Mouse (Mus musculus): ENCODE measurements at regions not wholly inside any gene's neighbourhood (a gene's known extent, or its start where the extent isn't known, plus 50 kb on each side); places are given as distances from the start of the nearest gene placed in this dataset.

DNA sequence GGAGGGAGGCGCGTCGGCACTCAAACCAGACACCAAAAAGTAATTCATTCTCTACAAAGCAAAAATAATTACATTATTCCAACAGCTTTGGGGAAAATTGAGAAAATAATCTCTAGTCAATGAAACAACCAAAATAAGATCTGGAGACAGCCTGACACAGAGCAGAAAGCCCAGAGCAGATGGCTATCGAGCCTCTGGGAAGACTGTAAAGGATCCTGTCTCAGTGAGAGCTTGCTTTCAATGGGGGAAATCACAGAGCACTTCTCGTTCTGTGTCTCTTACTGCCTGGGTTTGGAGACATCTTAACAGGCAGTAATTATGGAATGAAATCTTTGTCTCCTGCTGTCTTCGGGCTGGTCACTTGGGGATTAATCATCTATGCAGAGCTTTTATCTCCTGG is 226.7 kb upstream of the F930015N05Rik start:
- DNase-seq: no peak

DNA sequence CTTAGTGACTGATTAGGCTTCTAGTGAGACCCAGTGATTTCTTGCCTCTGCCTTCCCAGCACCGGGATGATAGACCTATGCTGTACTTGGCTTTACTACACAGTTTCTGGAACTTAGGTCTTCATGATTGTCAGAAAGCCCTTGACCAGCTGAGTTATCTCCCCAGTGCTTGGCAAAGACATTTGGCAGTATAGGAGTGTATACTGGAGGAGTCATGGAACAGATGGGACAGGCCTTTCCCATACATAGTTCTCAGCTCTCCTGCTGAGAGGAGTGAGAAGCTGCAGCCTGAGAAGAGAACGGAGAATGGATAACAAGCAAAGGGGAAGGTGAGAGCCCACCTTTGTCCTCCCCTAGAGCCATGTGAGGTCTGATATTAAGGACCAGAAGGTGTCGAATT is 230.6 kb upstream of the F930015N05Rik start:
- no peak for DNase-seq

DNA sequence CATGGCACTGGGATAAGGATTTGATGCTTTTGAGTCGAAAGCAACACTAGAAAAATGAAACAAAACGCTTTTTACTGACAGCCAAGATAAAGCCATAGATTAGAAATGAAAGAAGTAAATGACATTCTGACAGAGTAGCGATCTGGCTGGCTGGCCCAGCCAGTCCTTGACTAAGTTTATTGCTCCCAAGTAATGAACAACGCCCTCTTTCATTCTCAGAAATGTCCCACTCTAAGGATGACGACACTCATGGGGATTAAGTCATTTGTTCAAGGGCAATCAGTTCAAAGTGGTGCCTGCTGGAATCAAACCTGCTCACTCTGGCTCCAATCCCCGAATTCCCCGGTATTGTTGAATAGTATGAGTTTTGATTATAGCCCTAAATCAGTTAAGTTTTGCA is 231.1 kb upstream of the F930015N05Rik start:
- no peak for DNase-seq

DNA sequence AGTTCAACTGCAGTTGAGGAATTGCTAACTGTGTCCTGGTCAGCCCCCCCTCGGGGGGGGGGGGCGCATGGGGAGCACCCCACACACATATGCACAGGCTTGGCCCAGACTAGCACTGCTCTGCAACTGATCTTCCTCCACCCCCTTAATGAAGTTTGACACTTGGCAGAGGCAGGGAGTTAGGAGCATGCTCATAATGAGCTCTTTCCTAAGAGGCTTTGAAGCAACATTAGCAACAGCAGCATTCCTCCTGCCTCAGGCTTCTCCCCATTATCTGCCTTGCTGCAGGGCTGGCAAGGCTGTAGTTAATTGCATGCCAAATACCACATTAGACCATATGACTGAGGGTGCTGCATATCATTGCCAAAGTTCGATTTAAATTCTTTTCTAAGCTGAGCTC is 235.4 kb upstream of the F930015N05Rik start:
- DNase-seq: no peak

DNA sequence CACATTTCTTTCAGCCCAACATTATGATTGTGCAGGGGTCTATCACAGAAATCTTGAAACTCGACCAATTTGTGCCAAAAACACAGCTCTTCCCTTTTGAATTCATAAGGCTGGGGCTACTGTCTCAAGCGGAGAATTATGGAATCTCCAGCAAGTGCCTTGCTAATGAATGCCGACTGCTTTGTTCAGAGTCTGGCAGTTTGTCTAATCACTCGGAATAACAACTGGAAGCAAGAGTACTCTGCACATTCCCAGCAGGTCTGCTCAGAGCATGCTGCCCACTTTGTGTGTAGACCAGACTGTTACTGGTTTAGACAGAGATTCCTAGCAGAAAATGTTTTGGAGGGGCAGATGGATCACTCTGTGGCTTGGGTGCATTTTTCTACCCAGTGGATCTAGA is 237.1 kb upstream of the F930015N05Rik start:
- DNase-seq: no peak

DNA sequence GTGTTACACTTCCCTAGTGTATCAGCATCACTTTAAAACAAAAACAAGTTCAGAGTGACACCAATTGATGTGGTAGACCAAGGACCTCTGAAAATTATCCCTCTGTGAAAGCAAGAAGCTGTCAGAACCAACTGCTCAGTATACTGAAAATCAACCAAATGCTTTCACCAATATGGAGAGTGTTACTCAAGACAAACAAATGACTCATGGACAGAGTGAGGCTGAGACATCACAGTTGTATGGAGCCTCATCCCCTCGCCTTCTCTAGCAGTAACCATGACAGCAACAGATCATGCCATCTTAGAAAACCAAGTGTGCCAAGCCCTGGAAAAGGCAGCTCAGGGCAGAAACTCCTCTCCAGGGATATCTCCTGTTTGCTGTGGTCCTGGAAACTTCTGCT is 267.3 kb upstream of the F930015N05Rik start:
- DNase-seq: no peak

DNA sequence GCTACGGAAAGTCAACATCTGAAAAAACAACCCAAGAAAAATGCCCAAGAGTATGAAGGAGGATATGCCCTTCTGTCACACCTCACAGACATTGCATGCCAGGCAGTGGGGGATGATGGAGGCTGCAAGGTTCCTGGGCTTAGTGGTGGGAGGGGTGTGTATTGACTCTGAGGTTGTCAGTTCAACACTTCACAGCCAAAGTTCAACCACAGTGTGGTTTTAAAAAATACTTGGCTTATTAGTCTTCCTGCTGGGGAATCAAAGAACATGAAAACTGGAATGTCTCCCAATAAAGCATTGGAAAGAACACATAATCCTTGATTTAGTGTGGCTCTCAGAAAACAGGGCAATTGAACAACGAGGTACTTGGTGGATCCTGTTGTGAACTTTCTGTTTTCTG is 267.0 kb upstream of the Elac2 start:
- DNase-seq: no peak

DNA sequence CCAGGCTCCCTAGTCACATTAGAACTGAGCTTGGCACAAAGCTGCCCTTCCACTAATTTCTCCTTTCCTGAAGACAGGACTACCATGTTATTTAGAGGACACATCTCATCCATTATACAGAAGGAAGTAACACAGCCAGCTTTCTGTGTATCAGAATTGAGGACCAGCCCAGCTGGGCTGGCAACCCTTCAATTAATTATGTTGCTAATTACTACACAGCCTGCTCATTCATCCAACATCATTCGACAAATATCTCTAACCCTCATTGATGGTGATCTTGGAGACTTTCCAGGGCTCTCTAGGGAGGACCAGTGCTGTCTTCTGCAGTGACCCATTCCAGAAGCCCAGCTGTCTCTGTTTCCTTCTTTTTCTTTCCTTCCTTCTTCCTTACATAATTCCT is 263.7 kb upstream of the Elac2 start:
- DNase-seq: no peak

DNA sequence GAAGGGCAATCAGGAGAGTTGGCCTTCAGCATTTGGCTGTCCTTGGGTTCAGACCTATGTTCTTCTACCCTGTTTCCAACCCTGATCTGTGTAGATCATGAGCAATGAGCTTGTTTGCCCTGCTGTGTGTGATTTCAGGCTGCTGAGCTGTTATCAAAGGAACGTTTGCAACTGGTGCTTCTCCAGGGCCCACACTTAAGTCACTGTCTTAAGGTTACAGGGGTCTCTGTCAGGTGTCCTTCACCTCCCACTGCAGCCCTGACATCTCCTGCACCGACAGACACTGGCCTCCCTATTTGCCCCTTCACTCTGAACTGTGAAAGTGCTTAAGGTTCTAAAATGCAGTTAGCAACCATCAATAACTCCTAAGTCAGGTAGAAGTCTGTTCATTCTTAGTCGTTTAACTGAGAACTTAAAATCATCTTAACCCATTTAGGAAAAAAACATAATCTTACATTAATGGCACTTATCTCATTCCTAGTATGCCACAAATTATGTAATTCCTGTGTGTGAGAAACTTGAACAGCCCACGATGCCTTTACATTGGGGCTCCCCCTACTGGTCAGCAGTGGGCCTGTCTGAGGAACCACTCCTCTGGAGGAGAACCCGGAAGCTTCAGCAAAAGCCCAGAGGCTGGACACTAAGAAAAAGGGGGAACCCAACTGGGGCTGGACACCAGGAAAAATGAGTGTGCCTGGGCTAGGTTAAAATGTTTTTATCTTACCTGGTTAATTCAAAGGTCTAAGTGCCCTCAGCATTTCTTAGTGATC is 260.3 kb upstream of the Elac2 start:
- peak; percentile 83 for DNase-seq

DNA sequence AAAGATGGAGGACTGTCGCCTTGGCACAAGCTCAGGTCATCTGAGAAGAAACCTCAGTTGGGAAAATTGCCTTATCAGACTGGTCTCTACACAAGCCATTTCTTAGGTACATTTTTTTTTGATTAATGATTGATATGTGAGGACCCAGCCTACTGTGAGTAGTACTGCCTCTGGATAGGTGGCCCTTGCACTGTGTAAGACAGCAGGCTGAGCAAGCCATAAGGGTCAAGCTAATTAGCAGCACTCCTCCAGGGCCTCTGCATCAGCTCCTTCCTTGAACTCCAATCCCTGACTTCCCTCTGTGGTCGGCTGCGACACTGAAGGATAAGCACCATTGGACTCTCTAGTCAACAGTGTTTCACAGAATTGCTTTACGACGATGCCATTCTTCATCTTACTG is 252.6 kb upstream of the Elac2 start:
- no peak for DNase-seq

DNA sequence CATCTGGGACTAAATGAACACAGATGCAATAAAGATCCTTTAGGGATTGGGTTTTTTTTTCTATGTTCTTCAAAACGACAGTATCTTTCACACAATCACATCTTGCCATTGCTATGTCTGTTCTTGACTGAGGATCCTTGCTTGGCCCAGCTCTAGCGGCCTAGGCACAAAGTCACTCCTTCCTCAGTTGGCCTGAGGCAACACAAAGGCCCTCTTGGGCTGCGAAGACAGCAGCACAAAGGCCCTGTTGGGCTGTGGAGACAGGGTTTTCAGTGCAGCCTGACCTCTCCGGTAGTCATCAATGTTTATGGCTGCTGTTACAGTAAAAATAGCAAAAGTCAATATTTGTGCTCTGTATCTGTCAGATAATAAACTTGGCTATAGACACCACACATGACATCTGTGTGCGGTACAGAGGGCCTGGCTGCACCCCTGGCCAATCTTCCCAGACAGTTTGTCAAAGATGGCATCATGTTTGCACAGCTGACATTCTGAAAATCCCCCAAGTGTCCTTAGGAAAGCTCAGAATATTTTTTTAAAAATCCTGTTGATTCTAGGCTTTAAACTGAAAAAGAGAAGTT is 250.9 kb upstream of the Elac2 start:
- DNase-seq: no peak

DNA sequence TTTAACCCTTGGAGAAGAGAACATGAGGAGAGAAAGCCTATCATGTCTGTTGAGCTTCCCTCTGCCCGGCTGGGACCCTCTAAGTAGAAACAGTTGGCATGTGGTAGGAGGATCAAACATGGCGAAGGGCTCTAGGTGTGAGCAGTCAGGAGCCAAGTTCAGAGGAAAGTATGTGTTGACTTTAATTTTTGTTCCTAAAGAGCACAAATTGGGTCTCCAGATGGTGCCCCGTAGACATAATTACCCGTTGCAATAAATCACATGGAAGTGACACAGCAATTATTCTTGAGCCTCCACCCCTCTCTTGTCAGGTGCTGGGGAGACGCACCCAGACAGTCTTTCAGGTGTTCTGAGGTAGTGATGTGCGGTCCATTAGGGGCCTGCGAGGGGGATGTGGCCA is 239.9 kb upstream of the Elac2 start:
- no peak for DNase-seq

DNA sequence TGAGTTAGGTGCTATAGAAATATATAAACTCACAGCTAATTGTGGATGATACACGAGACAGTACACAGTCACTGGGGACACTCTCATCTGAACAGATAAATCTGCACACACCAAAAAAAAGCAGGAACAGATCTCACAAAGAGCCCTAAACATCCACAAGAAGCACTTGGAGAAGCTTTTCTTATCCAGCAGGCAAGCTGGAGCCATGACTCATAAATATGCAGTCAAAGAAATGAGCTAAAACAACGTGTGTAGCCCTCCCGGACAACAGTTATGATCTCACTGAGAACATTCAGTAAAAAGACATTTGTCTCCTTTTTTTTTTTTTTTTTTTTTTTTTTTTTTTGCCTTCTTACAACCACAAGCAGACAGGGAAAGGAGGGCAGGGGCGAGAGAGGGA is 235.1 kb upstream of the Elac2 start:
- no peak for DNase-seq

DNA sequence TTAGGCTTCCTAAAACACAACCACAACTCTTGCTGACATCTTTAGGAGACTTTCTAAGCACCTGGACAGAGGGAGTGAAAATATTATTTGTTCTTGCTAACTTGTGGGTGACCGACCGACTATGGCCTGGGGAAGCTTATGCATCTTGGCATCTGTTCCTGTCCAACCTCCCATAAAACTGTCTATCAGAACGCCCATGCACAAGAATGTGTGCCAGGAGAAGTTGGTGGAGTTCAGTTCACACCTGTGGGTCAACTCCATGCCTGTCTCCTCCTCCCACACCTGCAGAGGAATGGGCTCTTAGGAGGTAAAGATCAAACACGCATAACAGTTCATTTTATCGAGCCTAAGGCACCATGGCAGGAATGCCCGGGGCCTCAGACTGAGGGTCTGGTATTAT is 232.7 kb upstream of the Elac2 start:
- DNase-seq: no peak

DNA sequence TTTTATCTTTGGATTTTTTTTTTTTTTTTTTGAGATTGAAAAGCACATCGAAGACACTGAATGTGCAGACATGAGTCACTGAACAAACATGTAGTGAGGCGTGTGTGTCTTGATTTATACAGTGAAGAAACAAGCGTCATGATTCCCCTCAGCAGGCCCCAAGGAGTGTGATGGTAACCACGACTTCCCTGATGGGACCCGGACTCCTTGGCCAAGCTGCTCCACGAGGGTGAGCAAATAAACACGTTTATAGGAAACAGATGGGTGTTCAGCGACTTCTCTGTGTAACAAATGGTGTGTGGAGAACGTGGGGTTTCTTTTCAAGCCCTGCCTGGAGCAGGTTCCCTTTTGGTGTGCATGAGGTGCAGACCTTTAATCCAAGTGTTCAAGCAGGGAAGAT is 228.9 kb upstream of the Elac2 start:
- DNase-seq: no peak

DNA sequence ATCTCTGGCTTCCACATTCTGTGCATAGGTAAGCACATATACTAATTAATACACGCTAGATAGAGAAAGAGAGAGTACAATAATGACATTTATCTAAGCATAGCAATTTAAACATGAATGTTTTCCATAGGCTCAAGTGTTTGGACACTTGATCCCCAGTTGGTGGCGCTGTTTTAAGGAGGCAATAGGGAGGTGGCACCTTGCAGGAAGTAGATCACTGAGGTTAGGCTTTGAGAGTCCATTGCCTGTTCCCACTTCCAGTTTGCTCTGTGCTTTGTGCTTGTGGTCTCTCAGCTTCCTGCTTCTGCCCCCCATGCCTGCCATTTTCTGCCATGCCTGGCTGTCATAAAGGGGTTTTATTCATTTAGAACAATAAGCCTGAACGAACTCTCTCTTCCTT is 226.5 kb upstream of the Elac2 start:
- no peak for DNase-seq

DNA sequence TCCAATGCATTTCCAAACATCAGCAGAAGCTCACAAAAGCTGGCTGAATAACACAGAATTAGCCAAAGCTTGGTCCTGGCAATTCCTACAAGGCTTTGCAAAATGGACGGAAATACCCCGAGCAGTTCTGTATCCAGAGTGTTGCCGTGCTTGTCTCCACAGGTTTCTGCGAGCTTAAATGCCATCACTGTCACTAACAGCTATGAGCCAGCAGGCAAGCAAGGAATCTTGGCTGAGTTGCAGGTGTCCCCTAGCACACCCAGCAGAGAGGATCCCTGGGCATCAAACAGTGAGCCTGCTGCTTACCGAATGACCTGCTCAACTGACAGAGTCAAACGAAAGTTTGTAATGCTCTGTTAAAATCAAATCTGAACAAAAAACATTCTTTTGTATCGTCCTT is 226.0 kb upstream of the Elac2 start:
- DNase-seq: no peak

DNA sequence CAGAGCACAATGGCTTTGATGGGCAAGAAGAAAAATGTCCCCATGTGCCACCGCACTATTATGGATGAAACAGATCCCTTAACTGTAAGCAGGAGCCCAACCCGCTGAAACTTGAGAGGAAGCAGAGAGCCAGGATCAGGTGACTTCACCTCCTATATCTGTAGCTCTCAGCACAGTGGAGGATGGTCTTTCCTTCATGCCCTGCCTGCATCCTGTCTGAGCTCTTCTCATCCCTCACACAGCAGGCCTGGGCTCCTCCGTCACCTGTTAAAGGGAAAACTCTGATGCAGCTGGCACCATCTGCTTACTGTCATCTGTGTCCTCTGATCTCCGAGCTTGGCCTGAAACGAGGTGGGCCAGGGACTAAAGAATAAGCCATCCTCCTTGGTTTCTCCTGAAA is 224.8 kb upstream of the Elac2 start:
- DNase-seq: no peak

DNA sequence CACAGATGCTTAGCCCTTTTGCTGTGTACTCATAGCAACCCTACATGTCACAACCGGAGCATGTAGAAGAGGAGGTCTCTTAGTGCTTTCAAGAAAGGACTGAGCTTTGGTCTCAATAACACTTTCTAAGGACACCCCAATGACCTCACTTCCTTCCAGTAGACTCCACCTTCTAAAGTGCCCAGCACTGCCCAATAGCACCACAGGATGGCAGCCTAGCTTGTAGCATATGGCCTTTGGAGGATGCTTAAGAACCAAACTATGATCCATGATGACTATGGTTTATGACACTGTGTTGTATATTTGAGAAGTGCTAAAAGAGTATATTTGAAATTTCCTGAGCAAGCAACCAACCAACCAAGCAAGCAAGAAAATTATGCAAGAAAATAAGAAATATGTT is 223.3 kb upstream of the Elac2 start:
- DNase-seq: no peak

DNA sequence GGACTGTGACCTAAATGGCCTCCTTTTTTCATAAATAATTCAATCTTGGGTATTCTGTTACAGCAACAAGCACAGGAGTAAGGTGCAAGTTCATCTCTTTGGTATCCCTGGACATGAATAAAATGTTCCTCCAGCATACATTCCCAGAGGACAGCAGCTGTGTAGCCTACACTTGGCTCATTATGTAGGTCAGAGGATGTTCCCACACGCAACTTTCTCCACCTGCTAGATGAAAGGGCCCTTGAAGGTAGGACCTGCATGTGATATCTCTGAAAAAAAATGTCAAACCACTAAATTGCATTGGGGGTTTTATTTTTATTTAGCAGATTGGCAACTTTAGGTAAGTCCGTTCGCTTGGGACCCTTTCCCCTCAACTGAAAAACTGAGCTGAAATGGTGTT is 218.2 kb upstream of the Elac2 start:
- DNase-seq: no peak

DNA sequence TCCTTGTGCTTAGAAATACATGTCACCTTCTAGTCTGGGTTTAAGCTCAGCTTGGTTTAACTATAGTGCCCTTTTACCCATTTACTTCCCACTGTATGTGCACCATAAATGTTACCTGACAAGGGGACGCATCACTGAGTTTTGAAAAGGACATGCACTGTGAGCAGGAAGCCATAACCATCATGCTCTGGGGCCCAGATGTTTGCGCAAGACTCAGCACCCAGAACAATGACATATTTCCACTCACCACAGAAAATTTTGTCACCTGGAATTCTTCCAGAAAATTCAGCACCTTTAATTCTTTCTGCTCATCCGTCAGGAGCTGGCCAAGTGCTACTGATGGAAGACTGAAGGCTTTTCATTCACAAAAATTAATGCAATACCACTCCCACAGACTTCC is 216.1 kb upstream of the Elac2 start:
- DNase-seq: no peak

DNA sequence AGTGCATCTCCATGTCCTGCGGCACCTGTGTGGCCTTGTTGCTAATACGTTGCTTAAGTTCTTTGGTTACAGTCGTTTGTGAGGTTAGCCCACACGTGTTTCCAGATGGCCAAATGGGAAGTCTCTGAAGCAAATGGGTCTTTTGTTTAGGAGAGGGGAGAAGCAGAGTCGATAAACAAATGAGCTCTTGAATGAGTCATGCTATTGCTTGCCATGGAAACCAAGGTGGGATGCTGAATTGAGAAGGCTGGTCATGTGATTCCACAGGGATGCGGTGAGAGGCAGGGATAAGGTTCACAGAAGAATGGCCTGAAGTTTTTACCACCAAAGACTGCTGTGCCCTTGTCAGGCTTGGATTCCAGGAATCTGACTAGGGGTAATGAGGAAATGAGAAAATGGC is 214.8 kb upstream of the Elac2 start:
- no peak for DNase-seq

DNA sequence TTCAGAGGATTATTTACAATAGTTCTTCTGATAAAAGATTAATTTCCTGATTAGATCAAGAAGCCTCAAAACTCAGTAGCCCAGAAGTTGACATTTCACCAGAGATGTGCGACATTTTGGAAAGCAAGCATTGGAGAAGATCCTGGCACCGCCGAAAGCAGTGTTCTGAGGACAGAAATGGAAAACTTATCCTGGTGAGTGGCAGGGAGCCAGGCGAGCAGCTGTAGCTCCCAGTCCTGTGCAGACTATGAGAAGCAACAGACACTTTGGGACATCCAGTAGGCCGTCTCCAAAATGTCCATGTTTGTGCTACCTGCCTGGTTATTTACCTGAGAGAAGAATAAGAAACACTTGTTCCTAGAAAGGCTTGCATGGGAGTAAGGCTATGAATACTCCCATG is 202.1 kb upstream of the Elac2 start:
- no peak for DNase-seq

DNA sequence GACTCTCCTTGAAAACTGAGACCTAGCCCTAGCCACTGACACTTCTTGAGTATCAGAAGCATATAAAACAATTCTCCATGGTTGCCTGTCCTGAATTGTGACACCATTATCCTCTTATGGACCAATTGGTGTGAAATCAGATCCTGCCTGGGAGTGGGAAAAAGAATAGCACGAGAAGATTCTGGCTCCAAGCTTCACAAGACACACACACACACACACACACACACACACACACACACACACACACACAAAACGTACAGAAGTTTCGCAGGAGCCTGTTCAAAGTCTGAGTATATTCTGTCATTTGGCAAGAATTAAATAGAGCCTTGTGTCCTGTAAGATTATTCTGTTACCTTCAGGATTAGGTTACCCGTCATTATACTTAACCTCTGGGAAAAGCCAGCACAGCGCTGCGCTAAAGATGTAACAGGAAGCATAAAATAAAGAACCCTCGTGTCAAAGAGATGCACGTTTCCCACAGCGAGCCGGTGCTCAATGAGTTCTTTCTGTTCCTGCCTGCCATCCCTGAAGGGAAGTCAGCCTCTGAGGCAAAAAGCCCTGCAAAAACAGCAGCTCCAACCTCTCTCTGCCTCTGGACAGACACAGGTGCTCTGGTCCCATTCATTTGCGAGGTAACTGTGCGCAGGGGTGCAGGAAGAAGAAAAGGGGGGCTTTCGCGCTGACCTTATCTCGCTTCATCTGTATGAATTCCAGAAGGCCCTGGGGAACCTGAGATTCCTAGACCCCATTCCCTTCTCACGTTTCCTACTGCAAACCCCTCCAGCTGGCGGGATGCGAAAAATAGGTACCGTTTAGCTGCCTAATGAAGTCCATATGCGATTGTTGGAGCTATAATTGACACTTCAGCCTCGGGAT is 178.4 kb upstream of the Elac2 start:
- DNase-seq: no peak

Measured in kidney, adult 9 months (tissue).